Mouse (Mus musculus) CD4-positive, CD25-positive, alpha-beta regulatory T cell, adult 4 months (primary cell): ENCODE measurements around the gene Dync1li2. TPM values are rescaled to one million over a fixed set of nuclear protein-coding genes. Genes with fewer than 3 reads are reported as not detected.

ENCODE experiments used
- ATAC-seq: one replicate; pipeline ENCODE4 v1.8.0; 2017
- polyA plus RNA-seq, 2 experiments: library from polyadenylated mRNA; unstranded; fragments of 100-300 nt; shearing (Covaris generic); gene quantifications; one replicate each; pipeline ENCODE4 v1.2.1; 2017

Dync1li2 gene
- polyA plus RNA-seq, 2 experiments from 2014 or later: 28.1 to 31.0 TPM

GRCm38 (mm10) chr8:104380269-104380668 is 62.6 kb downstream of the Dync1li2 start:
- ATAC-seq: no peak

GRCm38 (mm10) chr8:104379301-104379836 is 63.5 kb downstream of the Dync1li2 start:
- no peak for ATAC-seq

- ATAC-seq: no peak
These were observed 66.2 kb downstream of the Dync1li2 start for GRCm38 (mm10) chr8:104376669-104377068.

GRCm38 (mm10) chr8:104375959-104376358 is 66.9 kb downstream of the Dync1li2 start:
- ATAC-seq: no peak

DNA sequence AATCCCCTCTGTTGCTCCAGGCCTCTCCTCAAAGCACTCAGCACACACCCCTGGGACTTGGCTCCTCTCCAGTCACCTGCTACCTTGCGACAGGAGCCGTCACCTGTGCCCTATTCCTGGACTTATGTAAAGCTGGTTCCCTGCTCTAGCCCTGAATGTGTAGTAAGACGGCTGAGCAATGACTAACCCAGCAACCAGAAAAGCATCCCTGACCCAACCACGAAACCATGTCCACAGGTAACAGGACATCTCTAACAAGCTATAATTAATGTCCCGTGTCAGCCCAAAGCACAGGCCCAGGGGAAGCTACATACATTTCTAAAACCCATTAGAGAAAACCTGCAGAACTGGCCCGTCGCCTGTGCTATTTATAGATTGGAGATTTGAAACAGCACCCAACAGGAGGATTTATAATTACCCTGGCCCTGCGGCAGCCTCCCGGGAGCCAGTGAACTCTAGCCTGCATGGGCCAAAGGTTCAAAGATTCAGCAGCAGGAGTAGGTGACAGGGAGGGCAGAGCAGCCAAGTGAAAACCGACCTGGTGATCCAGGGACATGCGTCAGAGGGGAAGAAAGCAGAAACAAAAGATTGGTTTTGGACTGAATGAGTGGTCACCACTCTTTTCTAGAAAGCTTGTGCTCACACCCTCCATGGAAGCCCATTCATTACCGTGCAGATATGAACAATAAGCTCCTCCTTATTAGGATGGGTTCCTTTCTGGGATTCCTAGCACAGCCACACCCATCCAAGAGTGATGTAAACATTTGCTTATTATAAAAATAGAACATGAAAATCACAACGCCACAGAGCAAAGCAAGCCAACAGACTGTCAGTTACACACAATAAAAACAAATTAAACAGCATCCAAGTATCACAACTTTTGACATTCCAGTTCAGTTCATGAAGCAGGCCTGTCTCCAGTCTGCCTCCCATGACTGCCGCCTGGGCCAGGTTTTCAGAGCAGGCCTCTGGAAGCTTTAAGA is 67.7 kb downstream of the Dync1li2 start:
- ATAC-seq: no peak

DNA sequence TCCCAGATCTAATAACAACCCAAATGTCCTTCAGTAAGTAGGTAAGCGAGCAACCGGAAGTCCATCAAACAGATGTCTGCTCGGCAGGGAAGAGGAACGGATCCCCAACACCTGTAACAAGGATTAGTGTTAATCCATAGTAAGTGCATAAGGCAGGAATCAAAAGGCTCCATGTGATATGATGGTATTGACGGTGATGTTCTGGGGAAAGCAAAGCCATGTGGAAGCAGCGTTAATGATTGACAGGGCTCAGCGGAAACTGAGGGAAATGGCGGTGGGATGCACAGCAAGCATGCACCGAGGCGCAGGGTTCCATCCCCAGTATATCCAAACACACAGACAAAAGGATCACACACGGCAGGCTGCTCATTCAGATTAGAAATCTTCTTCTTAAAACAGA is 68.6 kb downstream of the Dync1li2 start:
- ATAC-seq: no peak

DNA sequence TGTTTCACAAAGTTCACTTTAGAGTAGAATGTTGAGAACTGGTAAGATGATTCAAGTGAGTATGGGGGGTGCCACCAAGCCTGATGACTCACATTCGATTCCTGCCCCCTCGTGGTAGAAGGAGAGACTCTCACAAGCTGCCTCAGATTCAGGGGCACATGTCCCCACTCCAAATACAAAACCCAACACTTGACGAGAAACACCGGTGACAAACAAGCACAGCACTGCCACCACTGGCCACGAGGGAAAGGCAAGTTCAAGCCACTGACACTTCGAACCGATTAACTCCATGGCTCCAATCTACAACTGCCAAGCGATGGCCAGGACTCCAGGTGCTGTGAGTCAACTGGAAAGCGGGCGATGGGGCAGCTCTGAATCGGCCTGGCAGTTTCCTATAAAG is 69.1 kb downstream of the Dync1li2 start:
- no peak for ATAC-seq

DNA sequence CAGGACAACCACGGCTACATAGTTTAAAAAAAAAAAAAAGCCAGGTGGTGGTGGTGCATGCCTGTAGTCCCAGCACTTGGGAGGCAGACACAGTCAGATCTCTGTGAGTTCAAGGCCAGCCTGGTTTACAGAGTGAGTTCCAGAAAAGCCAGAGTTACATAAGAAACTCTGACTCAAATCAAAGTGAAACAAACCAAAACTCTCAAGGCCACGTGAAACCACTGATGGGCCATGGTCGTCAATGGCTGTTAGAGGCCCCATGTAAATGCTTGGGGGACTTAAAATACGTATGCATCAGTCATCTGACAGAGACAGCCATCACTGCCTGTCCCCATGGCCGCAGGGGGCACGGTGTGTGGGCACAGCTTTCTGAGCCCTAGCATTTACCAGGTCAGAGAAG is 71.7 kb downstream of the Dync1li2 start:
- ATAC-seq: no peak

- ATAC-seq: no peak
These were observed 72.8 kb downstream of the Dync1li2 start for GRCm38 (mm10) chr8:104370071-104370470.

DNA sequence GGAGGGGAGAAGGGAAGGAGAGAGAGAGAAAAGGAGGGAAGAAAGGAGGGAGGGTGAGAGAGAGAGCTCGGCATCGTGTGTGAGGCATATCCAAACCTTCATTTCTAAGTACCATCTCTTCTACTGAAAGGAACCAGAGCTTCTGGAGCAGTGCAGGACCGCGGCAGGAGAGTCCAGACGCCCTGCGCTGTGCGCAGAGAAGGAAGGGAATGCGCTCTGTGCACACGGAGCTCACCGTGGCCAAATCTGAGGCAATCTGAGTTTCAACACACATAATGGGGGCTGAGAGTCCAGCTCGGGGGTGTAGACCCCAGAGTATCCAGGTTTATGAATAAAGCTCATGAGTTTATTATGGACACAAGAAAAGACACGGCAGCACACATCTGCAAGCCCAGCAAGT is 73.3 kb downstream of the Dync1li2 start:
- ATAC-seq: no peak

Other genes starting within 250 kb of the Dync1li2 start
- gene Tk2, start 194.5 kb downstream of the Dync1li2 start, polyA plus RNA-seq: 10 to 100 TPM; 41.8 to 62.5 TPM
- 10 to 100 TPM; 99.5 TPM for gene Cklf, start 192.2 kb downstream of the Dync1li2 start, polyA plus RNA-seq
- under 1 TPM in 1 of 2 experiments, not detected in 1; 0.54 TPM for gene Cmtm2a, start 149.9 kb downstream of the Dync1li2 start, polyA plus RNA-seq
- not detected for gene Gm45711, start 133.0 kb downstream of the Dync1li2 start, polyA plus RNA-seq
- gene Cmtm1, start 132.9 kb downstream of the Dync1li2 start, polyA plus RNA-seq: not detected
- gene Gm11020, start 121.5 kb downstream of the Dync1li2 start, polyA plus RNA-seq: not detected
- gene Cmtm2b, start 120.8 kb downstream of the Dync1li2 start, polyA plus RNA-seq: not detected
- gene Cmtm3, start 103.6 kb downstream of the Dync1li2 start, polyA plus RNA-seq: 10 to 100 TPM; 17.4 to 22.8 TPM
- gene Cmtm4, start 47.2 kb downstream of the Dync1li2 start, polyA plus RNA-seq: under 1 TPM; 0.16 to 0.43 TPM
- gene Terb1, start 66.9 kb upstream of the Dync1li2 start, polyA plus RNA-seq: under 1 TPM in 1 of 2 experiments, not detected in 1; 0.42 TPM
- gene Nae1, start 91.6 kb upstream of the Dync1li2 start, polyA plus RNA-seq: 10 to 100 TPM; 80.6 to 94.4 TPM
- gene Car7, start 91.6 kb upstream of the Dync1li2 start, polyA plus RNA-seq: 1 to 10 TPM; 4.5 to 7.3 TPM
- gene Pdp2, start 148.4 kb upstream of the Dync1li2 start, polyA plus RNA-seq: 10 to 100 TPM; 21.4 to 28.3 TPM
- gene Cdh16, start 181.3 kb upstream of the Dync1li2 start, polyA plus RNA-seq: not detected
- 10 to 100 TPM; 12.1 to 12.8 TPM for gene Rrad, start 188.3 kb upstream of the Dync1li2 start, polyA plus RNA-seq
- 100 to 1,000 TPM; 113 to 122 TPM for gene Ciao2b, start 198.9 kb upstream of the Dync1li2 start, polyA plus RNA-seq